Mouse (Mus musculus): ENCODE data around the gene Lpo.

DNA sequence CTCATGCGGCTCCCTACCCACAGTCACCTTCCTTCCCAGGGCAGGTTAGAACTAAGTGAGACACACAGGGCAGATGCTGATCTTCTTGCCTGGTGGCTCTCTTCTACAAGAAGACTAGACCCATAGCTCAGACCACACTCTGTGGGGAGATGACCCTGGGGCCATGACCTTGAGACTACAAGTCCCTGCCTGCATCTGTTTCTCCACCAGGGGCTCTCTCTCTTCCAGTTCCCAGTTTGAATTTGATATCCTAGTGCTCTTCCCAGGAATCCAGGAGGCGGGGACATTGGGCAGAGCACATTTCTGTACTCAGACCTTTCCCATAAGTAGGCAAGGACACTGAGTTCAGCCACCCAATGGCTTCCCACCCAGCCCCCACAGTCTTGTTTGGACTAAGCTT is 42.0 kb upstream of the Lpo start:
- TF ChIP-seq CTCF (IDR thresholded peaks at IDR 0.05; ENCODE audit: extremely low read depth, insufficient read depth, low read length) (no peak), POLR2A (IDR thresholded peaks at IDR 0.05; ENCODE audit: extremely low read depth, insufficient read depth, low read length) (no peak)
